Mouse (Mus musculus): Measurements from ENCODE around the gene Scp2. TPM values are rescaled to one million over a fixed set of nuclear protein-coding genes. Genes with fewer than 3 reads are reported as not detected.

The Scp2 gene
- polyA plus RNA-seq, 1 experiment from 2014 or later, result 225 TPM

- no peak overlapping the region for H3K27ac ChIP-seq (replicated peaks)
- no peak overlapping the region for H3K4me3 ChIP-seq (replicated peaks)
- H3K9ac ChIP-seq (replicated peaks), result no peak overlapping the region
- no peak for ATAC-seq (ENCODE audit: low FRiP score)
- H3K4me1 ChIP-seq, result 0 out of 2 replicates have a peak, but pooled peaks cover 5% of the 10 kb centered on the region
- no peaks in the 10 kb centered on the region for H3K27me3 ChIP-seq (replicated peaks)
- WGBS, result 93% methylated on average over 2 of the region's 2 CpGs
- peaks cover 58% of the 10 kb centered on the region for H3K36me3 ChIP-seq
- no peak overlapping the region for H3K4me2 ChIP-seq
- H3K9me3 ChIP-seq (replicated peaks), result no peaks in the 10 kb centered on the region
These were observed 87.6 kb downstream of the Scp2 start for GRCm38 (mm10) chr4:108057247-108057646.

- Histone ChIP-seq H3K9ac (replicated peaks) (no peak overlapping the region), H3K27me3 (replicated peaks) (no peaks in the 10 kb centered on the region), H3K36me3 (peaks cover 66% of the 10 kb centered on the region), H3K27ac (replicated peaks) (no peak overlapping the region), H3K9me3 (replicated peaks) (no peaks in the 10 kb centered on the region), H3K4me1 (0 out of 2 replicates have a peak, but pooled peaks cover 5% of the 10 kb centered on the region), H3K4me3 (replicated peaks) (no peak overlapping the region), H3K4me2 (no peak overlapping the region)
- 95% methylated on average over 10 of the region's 10 CpGs for WGBS
- ATAC-seq (ENCODE audit: low FRiP score), result no peak
These were observed 88.9 kb downstream of the Scp2 start for GRCm38 (mm10) chr4:108055873-108056272.

- ATAC-seq (ENCODE audit: low FRiP score), result no peak
- 90% methylated on average over 8 of the region's 8 CpGs for WGBS
- no peak overlapping the region for H3K4me3 ChIP-seq (replicated peaks)
- no peak overlapping the region for H3K4me2 ChIP-seq
- H3K4me1 ChIP-seq, result no peaks in the 10 kb centered on the region
- H3K27me3 ChIP-seq (replicated peaks), result no peaks in the 10 kb centered on the region
- no peak overlapping the region for H3K9ac ChIP-seq (replicated peaks)
- peaks cover 72% of the 10 kb centered on the region for H3K36me3 ChIP-seq
- H3K9me3 ChIP-seq (replicated peaks), result no peaks in the 10 kb centered on the region
- no peak overlapping the region for H3K27ac ChIP-seq (replicated peaks)
These were observed 92.1 kb downstream of the Scp2 start for GRCm38 (mm10) chr4:108052673-108053072.

- no peak overlapping the region for H3K4me2 ChIP-seq
- H3K9me3 ChIP-seq (replicated peaks), result no peaks in the 10 kb centered on the region
- no peak overlapping the region for H3K4me3 ChIP-seq (replicated peaks)
- no peaks in the 10 kb centered on the region for H3K4me1 ChIP-seq
- ATAC-seq (ENCODE audit: low FRiP score), result no peak
- WGBS, result 82% methylated on average over 10 of the region's 10 CpGs
- no peaks in the 10 kb centered on the region for H3K27me3 ChIP-seq (replicated peaks)
- H3K36me3 ChIP-seq, result peaks cover 75% of the 10 kb centered on the region
- no peak overlapping the region for H3K9ac ChIP-seq (replicated peaks)
- no peak overlapping the region for H3K27ac ChIP-seq (replicated peaks)
These were observed 93.0 kb downstream of the Scp2 start for GRCm38 (mm10) chr4:108051687-108052274.

- Histone ChIP-seq H3K9me3 (replicated peaks) (no peaks in the 10 kb centered on the region), H3K36me3 (peaks cover 50% of the 10 kb centered on the region), H3K4me2 (no peak overlapping the region), H3K9ac (replicated peaks) (no peak overlapping the region), H3K27me3 (replicated peaks) (no peaks in the 10 kb centered on the region), H3K27ac (replicated peaks) (no peak overlapping the region), H3K4me3 (replicated peaks) (no peak overlapping the region), H3K4me1 (no peaks in the 10 kb centered on the region)
- 90% methylated on average over 8 of the region's 8 CpGs for WGBS
- no peak for ATAC-seq (ENCODE audit: low FRiP score)
These were observed 98.7 kb downstream of the Scp2 start for GRCm38 (mm10) chr4:108046136-108046535.

- Histone ChIP-seq H3K4me3 (replicated peaks) (no peak overlapping the region), H3K36me3 (peaks cover 46% of the 10 kb centered on the region), H3K4me1 (no peaks in the 10 kb centered on the region), H3K9me3 (replicated peaks) (no peaks in the 10 kb centered on the region), H3K27me3 (replicated peaks) (no peaks in the 10 kb centered on the region), H3K9ac (replicated peaks) (no peak overlapping the region), H3K4me2 (no peak overlapping the region), H3K27ac (replicated peaks) (no peak overlapping the region)
- no peak for ATAC-seq (ENCODE audit: low FRiP score)
- 76% methylated on average over 19 of the region's 19 CpGs for WGBS
These were observed 99.4 kb downstream of the Scp2 start for GRCm38 (mm10) chr4:108045136-108046107.

- peaks cover 3% of the 10 kb centered on the region; the same call in 1 of the 2 replicates for H3K36me3 ChIP-seq
- no peak overlapping the region for H3K4me2 ChIP-seq
- no peak overlapping the region for H3K4me3 ChIP-seq (replicated peaks)
- H3K4me1 ChIP-seq, result peaks cover 7% of the 10 kb centered on the region
- WGBS, result 64% methylated on average over 8 of the region's 8 CpGs
- H3K27ac ChIP-seq (replicated peaks), result no peak overlapping the region
- H3K9ac ChIP-seq (replicated peaks), result no peak overlapping the region
- ATAC-seq (ENCODE audit: low FRiP score), result peak; percentile 53; the same call in 1 of the 2 replicates
- H3K9me3 ChIP-seq (replicated peaks), result no peaks in the 10 kb centered on the region
- peaks cover 18% of the 10 kb centered on the region for H3K27me3 ChIP-seq (replicated peaks)
These were observed 107.8 kb downstream of the Scp2 start for GRCm38 (mm10) chr4:108037027-108037426.

GRCm38 (mm10) chr4:108033041-108033764 lies 111.6 kb downstream of the Scp2 start:
- no peaks in the 10 kb centered on the region for H3K36me3 ChIP-seq
- H3K9ac ChIP-seq (replicated peaks), result no peak overlapping the region
- no peak overlapping the region for H3K27ac ChIP-seq (replicated peaks)
- WGBS, result 87% methylated on average over 8 of the region's 8 CpGs
- H3K27me3 ChIP-seq (replicated peaks), result peaks cover 48% of the 10 kb centered on the region
- no peak overlapping the region for H3K4me3 ChIP-seq (replicated peaks)
- H3K4me1 ChIP-seq, result peaks cover 20% of the 10 kb centered on the region
- H3K9me3 ChIP-seq (replicated peaks), result no peaks in the 10 kb centered on the region
- no peak overlapping the region for H3K4me2 ChIP-seq
- ATAC-seq (ENCODE audit: low FRiP score), result no peak

GRCm38 (mm10) chr4:108032352-108032849 lies 112.4 kb downstream of the Scp2 start:
- H3K4me1 ChIP-seq, result peaks cover 20% of the 10 kb centered on the region
- H3K4me2 ChIP-seq, result peak overlapping the region; percentile 100
- H3K4me3 ChIP-seq (replicated peaks), result peak overlapping the region; percentile 58
- H3K36me3 ChIP-seq, result no peaks in the 10 kb centered on the region
- H3K9ac ChIP-seq (replicated peaks), result no peak overlapping the region; the same call in none of the 2 replicates
- H3K9me3 ChIP-seq (replicated peaks), result no peaks in the 10 kb centered on the region
- ATAC-seq (ENCODE audit: low FRiP score), result no peak
- no peak overlapping the region for H3K27ac ChIP-seq (replicated peaks)
- 32% methylated on average over 11 of the region's 11 CpGs for WGBS
- peaks cover 48% of the 10 kb centered on the region for H3K27me3 ChIP-seq (replicated peaks)

- WGBS, result under 1% methylated on average over 75 of the region's 86 CpGs
- ATAC-seq (ENCODE audit: low FRiP score), result peak; percentile 55; the same call in 1 of the 2 replicates
These were observed 113.1 kb downstream of the Scp2 start for GRCm38 (mm10) chr4:108031502-108032351.

More at GRCm38 (mm10) chr4:108031502-108032351, 113.1 kb downstream of the Scp2 start:
- no peaks in the 10 kb centered on the region for H3K9me3 ChIP-seq (replicated peaks)
- H3K27me3 ChIP-seq (replicated peaks), result peaks cover 48% of the 10 kb centered on the region
- H3K4me3 ChIP-seq (replicated peaks), result peak overlapping the region; percentile 58
- peak overlapping the region; percentile 100 for H3K4me2 ChIP-seq
- peak overlapping the region; percentile 58 for H3K9ac ChIP-seq (replicated peaks)
- H3K36me3 ChIP-seq, result no peaks in the 10 kb centered on the region
- H3K4me1 ChIP-seq, result peaks cover 20% of the 10 kb centered on the region
- no peak overlapping the region for H3K27ac ChIP-seq (replicated peaks)

Data from neural tube, embryonic 15.5 days (tissue).